Mouse (Mus musculus) stomach, postnatal 0 days (tissue): ENCODE results near the gene Klf15.

Experiments used
- CTCF ChIP-seq: IDR thresholded peaks from 2 replicates; pipeline ENCODE4 v1.5.1; 2016; ENCODE audit warnings: antibody characterized with exemption, low read depth, mild to moderate bottlenecking, moderate library complexity
- EP300 ChIP-seq: optimal IDR thresholded peaks from 2 replicates; pipeline ENCODE3; 2016; ENCODE audit warnings: antibody characterized with exemption

GRCm38 (mm10) chr6:90422565-90422964 is 39.8 kb upstream of the Klf15 start:
- TF ChIP-seq CTCF (peak; percentile 97), EP300 (no peak)
